Mouse (Mus musculus) intestine, embryonic 14.5 days (tissue): ENCODE data around the gene Atg7. TPM values are rescaled to one million over a fixed set of nuclear protein-coding genes. Genes with fewer than 3 reads are reported as not detected.

Source experiments
- ATAC-seq: fragments of 200-750 bp; cut with Nextera tagmentation; replicated peaks from 2 replicates; pipeline ENCODE4 v1.8.0; 2017; ENCODE audit warnings: low read depth, moderate number of reproducible peaks, moderate TSS enrichment, moderate library complexity; ENCODE audit not compliant: low FRiP score, low TSS enrichment
- DNase-seq: peaks from one replicate; pipeline ENCODE4 v3.0.0-alpha.2; 2018; ENCODE audit warnings: low spot score
- H3K27ac ChIP-seq: fragments of 300-500 bp; sonication (generic); 2 replicates; pipeline ENCODE4 v1.5.1; 2014; ENCODE audit warnings: low read depth, mild to moderate bottlenecking, control low read depth
- H3K27me3 ChIP-seq: fragments of 300-500 bp; sonication (generic); replicated peaks from 2 replicates; pipeline ENCODE4 v1.6.1; 2014; ENCODE audit warnings: low read length, control low read depth; ENCODE audit not compliant: control insufficient read depth, insufficient read depth
- H3K36me3 ChIP-seq: fragments of 300-500 bp; sonication (generic); 2 replicates; pipeline ENCODE4 v1.6.1; 2014; ENCODE audit warnings: low read length, control low read depth; ENCODE audit not compliant: control insufficient read depth, insufficient read depth
- H3K4me1 ChIP-seq: fragments of 300-500 bp; sonication (generic); replicated peaks from 2 replicates; pipeline ENCODE4 v1.6.1; 2014; ENCODE audit warnings: low read length, control low read depth, mixed read lengths; ENCODE audit not compliant: control insufficient read depth, insufficient read depth
- H3K4me2 ChIP-seq: fragments of 300-500 bp; sonication (generic); 2 replicates; pipeline ENCODE4 v1.6.1; 2014; ENCODE audit warnings: low read length
- H3K4me3 ChIP-seq: fragments of 300-500 bp; sonication (generic); 2 replicates; pipeline ENCODE4 v1.5.1; 2014; ENCODE audit warnings: low read depth, low read length, control low read depth, mixed read lengths
- H3K9ac ChIP-seq: fragments of 300-500 bp; sonication (generic); 2 replicates; pipeline ENCODE4 v1.6.1; 2014; ENCODE audit warnings: mild to moderate bottlenecking, low read length
- H3K9me3 ChIP-seq: fragments of 300-500 bp; sonication (generic); 2 replicates; pipeline ENCODE4 v1.6.1; 2016; ENCODE audit warnings: low read length, control low read depth; ENCODE audit not compliant: control insufficient read depth
- WGBS: fragments of 180-500 bp; shearing (Covaris S2); extraction: QIAGEN DNeasy Blood & Tissue Kit; methylation state at CpG from one replicate; pipeline ENCODE4 v1.1.7; 2014; 5-methylcytosine and 5-hydroxymethylcytosine counted together
- polyA plus RNA-seq: library from polyadenylated mRNA; unstranded; fragments of >200 nt; fragmentation: Nextera tagmentation; extraction: Ambion mirVana; gene quantifications from 2 replicates; pipeline ENCODE4 v1.2.1, GENCODE M21; 2014

Atg7 gene
- polyA plus RNA-seq, 1 experiment from 2014 or later = 22.8 TPM

GRCm38 (mm10) chr6:114846153-114846772 lies 203.4 kb downstream of the Atg7 start:
- ATAC-seq (0 out of 2 replicates have a peak, but pooled peaks have one; percentile 17), DNase-seq (no peak)
- H3K9me3 ChIP-seq = no peaks in the 10 kb centered on the region
- no peak overlapping the region for H3K4me2 ChIP-seq
- no peak overlapping the region for H3K27ac ChIP-seq
- peaks cover 7% of the 10 kb centered on the region for H3K4me1 ChIP-seq
- H3K9ac ChIP-seq = no peak overlapping the region
- no peak overlapping the region for H3K4me3 ChIP-seq
- 42% methylated on average over 4 of the region's 4 CpGs for WGBS
- no peaks in the 10 kb centered on the region for H3K27me3 ChIP-seq
- no peaks in the 10 kb centered on the region for H3K36me3 ChIP-seq

- H3K9ac ChIP-seq = no peak overlapping the region
- H3K27me3 ChIP-seq = no peaks in the 10 kb centered on the region
- ATAC-seq (no peak), DNase-seq (no peak)
- no peaks in the 10 kb centered on the region for H3K36me3 ChIP-seq
- WGBS = 75% methylated on average over 12 of the region's 12 CpGs
- H3K4me2 ChIP-seq = no peak overlapping the region
- peaks cover 3% of the 10 kb centered on the region for H3K4me1 ChIP-seq
- H3K27ac ChIP-seq = no peak overlapping the region
- H3K9me3 ChIP-seq = no peaks in the 10 kb centered on the region
- no peak overlapping the region for H3K4me3 ChIP-seq
These were observed 204.8 kb downstream of the Atg7 start for GRCm38 (mm10) chr6:114847582-114848174.

GRCm38 (mm10) chr6:114848761-114849160 lies 205.9 kb downstream of the Atg7 start:
- Histone ChIP-seq H3K4me2 (no peak overlapping the region), H3K27me3 (no peaks in the 10 kb centered on the region), H3K4me1 (peaks cover 3% of the 10 kb centered on the region), H3K4me3 (no peak overlapping the region), H3K9ac (no peak overlapping the region), H3K9me3 (no peaks in the 10 kb centered on the region), H3K27ac (no peak overlapping the region), H3K36me3 (no peaks in the 10 kb centered on the region)
- ATAC-seq (no peak), DNase-seq (no peak)
- WGBS = 49% methylated on average over 7 of the region's 7 CpGs

- ATAC-seq (no peak), DNase-seq (no peak)
- Histone ChIP-seq H3K4me1 (peaks cover 9% of the 10 kb centered on the region), H3K27ac (no peak overlapping the region), H3K4me2 (no peak overlapping the region), H3K9ac (no peak overlapping the region), H3K4me3 (no peak overlapping the region), H3K9me3 (no peaks in the 10 kb centered on the region), H3K36me3 (no peaks in the 10 kb centered on the region), H3K27me3 (no peaks in the 10 kb centered on the region)
- WGBS = 81% methylated on average over 8 of the region's 8 CpGs
These were observed 206.9 kb downstream of the Atg7 start for GRCm38 (mm10) chr6:114849787-114850186.

- ATAC-seq = no peak
- Histone ChIP-seq H3K4me3 (no peak overlapping the region), H3K9ac (no peak overlapping the region), H3K27me3 (no peaks in the 10 kb centered on the region), H3K4me2 (no peak overlapping the region), H3K4me1 (peaks cover 19% of the 10 kb centered on the region), H3K27ac (no peak overlapping the region), H3K36me3 (no peaks in the 10 kb centered on the region), H3K9me3 (no peaks in the 10 kb centered on the region)
- WGBS = 33% methylated on average over 7 of the region's 7 CpGs
- no peak for DNase-seq
These were observed 208.8 kb downstream of the Atg7 start for GRCm38 (mm10) chr6:114851688-114852087.

- no peaks in the 10 kb centered on the region for H3K36me3 ChIP-seq
- no peak overlapping the region for H3K9ac ChIP-seq
- no peak for ATAC-seq
- H3K27me3 ChIP-seq = no peaks in the 10 kb centered on the region
- DNase-seq = no peak
- WGBS = 42% methylated on average over 3 of the region's 3 CpGs
- H3K4me1 ChIP-seq = peaks cover 19% of the 10 kb centered on the region
- H3K27ac ChIP-seq = no peak overlapping the region
- H3K4me2 ChIP-seq = no peak overlapping the region
- H3K9me3 ChIP-seq = no peaks in the 10 kb centered on the region
- H3K4me3 ChIP-seq = no peak overlapping the region
These were observed 209.8 kb downstream of the Atg7 start for GRCm38 (mm10) chr6:114852739-114853138.

GRCm38 (mm10) chr6:114854368-114854767 lies 211.5 kb downstream of the Atg7 start:
- WGBS = 46% methylated on average over 2 of the region's 2 CpGs
- H3K9me3 ChIP-seq = no peaks in the 10 kb centered on the region
- DNase-seq (no peak), ATAC-seq (no peak)
- peaks cover 11% of the 10 kb centered on the region for H3K36me3 ChIP-seq
- no peak overlapping the region for H3K4me3 ChIP-seq
- no peak overlapping the region for H3K9ac ChIP-seq
- no peak overlapping the region for H3K4me2 ChIP-seq
- H3K4me1 ChIP-seq = peaks cover 19% of the 10 kb centered on the region
- no peaks in the 10 kb centered on the region for H3K27me3 ChIP-seq
- no peak overlapping the region for H3K27ac ChIP-seq

- H3K4me1 ChIP-seq = peaks cover 19% of the 10 kb centered on the region
- H3K9me3 ChIP-seq = no peaks in the 10 kb centered on the region
- H3K27ac ChIP-seq = peak overlapping the region; percentile 25; the same call in 1 of the 2 replicates
- no peak overlapping the region for H3K9ac ChIP-seq
- H3K4me2 ChIP-seq = no peak overlapping the region
- ATAC-seq (no peak), DNase-seq (no peak)
- H3K4me3 ChIP-seq = no peak overlapping the region
- H3K36me3 ChIP-seq = peaks cover 19% of the 10 kb centered on the region
- WGBS = 27% methylated on average over 3 of the region's 3 CpGs
- H3K27me3 ChIP-seq = no peaks in the 10 kb centered on the region
These were observed 212.7 kb downstream of the Atg7 start for GRCm38 (mm10) chr6:114855644-114856043.

- H3K4me1 ChIP-seq = peaks cover 19% of the 10 kb centered on the region
These were observed 213.6 kb downstream of the Atg7 start for GRCm38 (mm10) chr6:114856501-114856900.

More at GRCm38 (mm10) chr6:114856501-114856900, 213.6 kb downstream of the Atg7 start:
- no peaks in the 10 kb centered on the region for H3K27me3 ChIP-seq
- DNase-seq (no peak), ATAC-seq (no peak)
- no peak overlapping the region for H3K4me2 ChIP-seq
- no peaks in the 10 kb centered on the region for H3K9me3 ChIP-seq
- H3K4me3 ChIP-seq = no peak overlapping the region
- H3K36me3 ChIP-seq = peaks cover 27% of the 10 kb centered on the region
- H3K27ac ChIP-seq = no peak overlapping the region
- H3K9ac ChIP-seq = no peak overlapping the region
- WGBS = 77% methylated on average over 4 of the region's 4 CpGs
